Mouse (Mus musculus): ENCODE measurements at regions not wholly inside any gene's neighbourhood (a gene's known extent, or its start where the extent isn't known, plus 50 kb on each side); places are given as distances from the start of the nearest gene placed in this dataset.

DNA sequence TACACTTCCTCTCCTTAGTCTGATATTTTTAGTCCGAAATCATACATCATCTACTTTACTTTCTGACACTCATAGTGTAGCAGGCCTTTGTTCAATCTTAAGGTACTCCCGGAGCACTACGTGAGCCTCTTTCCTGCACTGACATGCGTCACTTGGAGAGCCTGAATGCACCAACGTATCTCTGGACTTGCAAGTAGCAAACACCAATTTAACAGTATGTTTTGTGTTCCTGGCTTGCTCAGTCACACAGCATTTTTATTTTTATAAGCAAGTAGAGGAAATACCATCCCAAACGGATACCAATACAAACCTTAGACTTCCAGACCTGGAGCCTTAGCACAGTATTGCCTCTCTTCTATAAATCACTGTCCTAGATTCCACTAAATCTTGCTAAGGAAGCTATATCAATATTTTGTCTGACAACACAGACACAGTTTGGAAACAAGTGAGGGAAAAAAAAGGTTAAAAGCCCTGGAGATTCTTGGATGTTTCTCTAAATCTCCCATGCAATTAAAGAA is 427.6 kb upstream of the Dph6 start:
- no peak overlapping the region for H3K4me3 ChIP-seq (replicated peaks; ENCODE audit: low read length)
- H3K9me3 ChIP-seq (ENCODE audit: low read length), result no peaks in the 10 kb centered on the region
- H3K27me3 ChIP-seq (ENCODE audit: insufficient read depth, low read length), result no peaks in the 10 kb centered on the region
- no peaks in the 10 kb centered on the region for H3K36me3 ChIP-seq (ENCODE audit: insufficient read depth, low read length)
- no peaks in the 10 kb centered on the region for H3K4me1 ChIP-seq (replicated peaks; ENCODE audit: low read depth, low read length)
- no peak for TF ChIP-seq POU5F1 (IDR thresholded peaks at IDR 0.05; ENCODE audit: borderline replicate concordance, low read length)
- no peak for TF ChIP-seq NANOG (IDR thresholded peaks at IDR 0.05; ENCODE audit: borderline replicate concordance, low read length)
- TF ChIP-seq CTCF (conservative IDR thresholded peaks at IDR 0.05; ENCODE audit: low read length), result no peak

- Histone ChIP-seq H3K36me3 (ENCODE audit: insufficient read depth, low read length) (no peaks in the 10 kb centered on the region), H3K4me3 (replicated peaks; ENCODE audit: low read length) (no peak overlapping the region), H3K4me1 (replicated peaks; ENCODE audit: low read depth, low read length) (no peaks in the 10 kb centered on the region), H3K9me3 (ENCODE audit: low read length) (no peaks in the 10 kb centered on the region), H3K27me3 (ENCODE audit: insufficient read depth, low read length) (no peaks in the 10 kb centered on the region)
- TF ChIP-seq CTCF (conservative IDR thresholded peaks at IDR 0.05; ENCODE audit: low read length) (no peak), POU5F1 (IDR thresholded peaks at IDR 0.05; ENCODE audit: borderline replicate concordance, low read length) (no peak), NANOG (IDR thresholded peaks at IDR 0.05; ENCODE audit: borderline replicate concordance, low read length) (no peak)
Observed at GRCm38 (mm10) chr2:115088421-115089120, 433.8 kb upstream of the Dph6 start.

DNA sequence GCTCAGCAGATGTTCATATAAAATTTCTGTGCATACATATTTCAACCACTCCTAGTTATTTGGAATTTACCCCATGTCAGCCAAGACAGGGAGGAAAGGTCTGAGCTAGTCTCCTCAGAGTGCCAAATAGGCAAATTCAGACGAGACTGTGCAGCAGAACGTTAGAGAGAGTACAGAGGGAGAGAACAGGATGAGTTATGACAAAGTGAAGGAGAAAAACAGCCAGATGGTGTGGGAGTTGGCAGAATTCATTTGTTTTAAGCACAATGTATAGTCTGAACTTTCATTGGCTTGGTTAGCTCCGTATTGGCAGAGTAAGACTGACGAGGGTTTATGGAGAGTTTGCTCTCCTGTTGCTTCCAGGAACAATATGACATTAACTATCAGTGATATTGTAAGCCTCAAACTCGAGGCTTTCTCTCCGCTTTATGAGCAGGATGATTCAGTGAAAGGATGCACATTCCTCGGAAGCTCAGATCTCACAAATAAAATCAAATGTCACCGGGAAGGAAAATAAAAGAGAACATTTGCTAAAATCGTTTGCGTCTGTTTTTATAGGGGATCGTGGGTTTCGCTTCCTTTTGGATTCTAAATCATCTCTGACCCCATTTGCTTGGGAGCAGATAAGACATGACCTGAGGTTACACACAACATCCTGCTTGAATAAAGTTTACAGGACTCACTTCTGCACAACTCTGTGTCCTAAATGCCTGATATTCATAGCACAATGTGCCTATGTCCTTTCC is 435.8 kb upstream of the Dph6 start:
- H3K27me3 ChIP-seq (ENCODE audit: insufficient read depth, low read length), result no peaks in the 10 kb centered on the region
- no peaks in the 10 kb centered on the region for H3K9me3 ChIP-seq (ENCODE audit: low read length)
- H3K4me3 ChIP-seq (replicated peaks; ENCODE audit: low read length), result no peak overlapping the region
- no peaks in the 10 kb centered on the region for H3K4me1 ChIP-seq (replicated peaks; ENCODE audit: low read depth, low read length)
- H3K36me3 ChIP-seq (ENCODE audit: insufficient read depth, low read length), result no peaks in the 10 kb centered on the region
- no peak for TF ChIP-seq NANOG (IDR thresholded peaks at IDR 0.05; ENCODE audit: borderline replicate concordance, low read length)
- no peak for TF ChIP-seq POU5F1 (IDR thresholded peaks at IDR 0.05; ENCODE audit: borderline replicate concordance, low read length)
- no peak for TF ChIP-seq CTCF (conservative IDR thresholded peaks at IDR 0.05; ENCODE audit: low read length)

- no peak overlapping the region for H3K4me3 ChIP-seq (replicated peaks; ENCODE audit: low read length)
- no peaks in the 10 kb centered on the region for H3K4me1 ChIP-seq (replicated peaks; ENCODE audit: low read depth, low read length)
- H3K9me3 ChIP-seq (ENCODE audit: low read length), result no peaks in the 10 kb centered on the region
- H3K27me3 ChIP-seq (ENCODE audit: insufficient read depth, low read length), result no peaks in the 10 kb centered on the region
- TF ChIP-seq POU5F1 (IDR thresholded peaks at IDR 0.05; ENCODE audit: borderline replicate concordance, low read length) (no peak), NANOG (IDR thresholded peaks at IDR 0.05; ENCODE audit: borderline replicate concordance, low read length) (no peak), CTCF (conservative IDR thresholded peaks at IDR 0.05; ENCODE audit: low read length) (no peak)
- no peaks in the 10 kb centered on the region for H3K36me3 ChIP-seq (ENCODE audit: insufficient read depth, low read length)
Observed at GRCm38 (mm10) chr2:115095351-115095750, 440.6 kb upstream of the Dph6 start.

- Histone ChIP-seq H3K36me3 (ENCODE audit: insufficient read depth, low read length) (no peaks in the 10 kb centered on the region), H3K27me3 (ENCODE audit: insufficient read depth, low read length) (no peaks in the 10 kb centered on the region), H3K4me3 (replicated peaks; ENCODE audit: low read length) (no peak overlapping the region), H3K4me1 (replicated peaks; ENCODE audit: low read depth, low read length) (no peaks in the 10 kb centered on the region), H3K9me3 (ENCODE audit: low read length) (no peaks in the 10 kb centered on the region)
- no peak for TF ChIP-seq POU5F1 (IDR thresholded peaks at IDR 0.05; ENCODE audit: borderline replicate concordance, low read length)
- TF ChIP-seq NANOG (IDR thresholded peaks at IDR 0.05; ENCODE audit: borderline replicate concordance, low read length), result no peak
- TF ChIP-seq CTCF (conservative IDR thresholded peaks at IDR 0.05; ENCODE audit: low read length), result no peak
Observed at GRCm38 (mm10) chr2:115101501-115101900, 446.7 kb upstream of the Dph6 start.

GRCm38 (mm10) chr2:115119429-115120205 is 461.9 kb upstream of the BC052040 start:
- no peak for TF ChIP-seq NANOG (IDR thresholded peaks at IDR 0.05; ENCODE audit: borderline replicate concordance, low read length)
- TF ChIP-seq CTCF (conservative IDR thresholded peaks at IDR 0.05; ENCODE audit: low read length), result no peak
- no peak for TF ChIP-seq POU5F1 (IDR thresholded peaks at IDR 0.05; ENCODE audit: borderline replicate concordance, low read length)
- H3K4me3 ChIP-seq (replicated peaks; ENCODE audit: low read length), result no peak overlapping the region
- H3K9me3 ChIP-seq (ENCODE audit: low read length), result no peaks in the 10 kb centered on the region
- no peaks in the 10 kb centered on the region for H3K36me3 ChIP-seq (ENCODE audit: insufficient read depth, low read length)
- H3K27me3 ChIP-seq (ENCODE audit: insufficient read depth, low read length), result no peaks in the 10 kb centered on the region
- H3K4me1 ChIP-seq (replicated peaks; ENCODE audit: low read depth, low read length), result no peaks in the 10 kb centered on the region

DNA sequence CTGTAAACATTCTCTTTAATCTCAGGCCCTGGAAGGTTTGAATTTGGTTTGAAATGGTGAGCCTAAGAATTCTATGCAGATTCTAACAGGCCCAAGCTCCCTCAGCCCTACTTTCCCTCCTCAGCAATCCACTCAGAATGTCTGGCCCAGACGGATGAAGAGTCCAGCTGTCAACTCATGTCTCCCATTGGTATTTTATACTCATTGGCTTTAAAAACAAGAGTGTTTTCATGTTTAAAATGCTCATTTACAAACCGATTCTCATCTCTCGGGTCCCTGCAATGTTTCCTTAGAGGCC is 461.4 kb upstream of the BC052040 start:
- no peaks in the 10 kb centered on the region for H3K4me1 ChIP-seq (replicated peaks; ENCODE audit: low read depth, low read length)
- TF ChIP-seq POU5F1 (IDR thresholded peaks at IDR 0.05; ENCODE audit: borderline replicate concordance, low read length) (no peak), CTCF (conservative IDR thresholded peaks at IDR 0.05; ENCODE audit: low read length) (no peak), NANOG (IDR thresholded peaks at IDR 0.05; ENCODE audit: borderline replicate concordance, low read length) (no peak)
- H3K36me3 ChIP-seq (ENCODE audit: insufficient read depth, low read length), result no peaks in the 10 kb centered on the region
- no peak overlapping the region for H3K4me3 ChIP-seq (replicated peaks; ENCODE audit: low read length)
- H3K9me3 ChIP-seq (ENCODE audit: low read length), result no peaks in the 10 kb centered on the region
- H3K27me3 ChIP-seq (ENCODE audit: insufficient read depth, low read length), result no peaks in the 10 kb centered on the region
